Mouse (Mus musculus): ENCODE measurements around the gene Nmnat2.
A peak's percentile ranks its signal among the peaks of the same experiment; 100 is the strongest.

Gene Nmnat2

GRCm38 (mm10) chr1:153125287-153126275 lies 170.8 kb downstream of the Nmnat2 start:
- DNase-seq (ENCODE audit: low spot score): no peak

DNA sequence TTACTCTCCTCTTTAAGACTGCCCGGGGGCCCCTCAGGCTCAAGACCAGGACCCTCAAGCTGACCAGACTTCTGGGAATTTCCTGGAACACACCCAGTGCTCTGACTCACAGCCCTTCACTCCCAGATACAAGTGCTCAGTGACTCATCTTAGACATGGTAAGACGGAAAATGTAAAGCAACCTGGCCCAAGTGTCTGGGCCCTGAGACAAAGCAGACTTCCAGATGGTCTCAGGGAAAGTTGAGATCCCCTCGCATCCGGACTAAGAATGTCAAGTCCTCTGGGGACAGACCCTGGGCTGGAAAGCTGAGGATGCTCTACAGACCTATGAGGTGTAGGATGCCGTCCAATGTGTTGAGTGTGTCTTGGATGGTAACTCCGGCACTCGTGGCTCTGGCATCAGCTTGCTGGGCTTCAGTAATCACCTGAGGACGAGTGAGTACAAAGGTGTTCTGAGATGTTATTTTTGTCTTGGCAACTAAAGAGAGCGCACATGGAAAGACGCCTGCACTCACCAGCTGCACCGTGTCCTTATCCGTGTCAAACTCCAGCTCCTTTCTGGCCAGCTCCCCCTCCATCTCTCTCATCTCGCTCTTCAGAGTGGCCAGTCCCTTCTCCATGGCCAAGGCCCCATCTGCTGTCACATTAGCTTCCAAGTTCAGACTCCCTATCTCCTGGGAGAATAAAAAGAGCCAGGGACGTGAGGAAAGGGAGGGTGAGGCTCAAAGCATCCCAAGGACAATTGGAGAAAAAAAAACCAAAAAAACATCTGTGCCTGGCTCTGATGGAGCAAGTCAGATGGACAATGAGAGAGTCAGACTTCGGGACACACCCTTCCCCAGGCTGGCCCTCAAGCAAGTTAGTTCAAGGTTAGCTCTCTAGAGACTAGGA lies 171.9 kb downstream of the Nmnat2 start:
- DNase-seq (ENCODE audit: low spot score): no peak

- no peak for DNase-seq (ENCODE audit: low spot score)
These were observed 172.8 kb downstream of the Nmnat2 start for GRCm38 (mm10) chr1:153127622-153128021.

DNA sequence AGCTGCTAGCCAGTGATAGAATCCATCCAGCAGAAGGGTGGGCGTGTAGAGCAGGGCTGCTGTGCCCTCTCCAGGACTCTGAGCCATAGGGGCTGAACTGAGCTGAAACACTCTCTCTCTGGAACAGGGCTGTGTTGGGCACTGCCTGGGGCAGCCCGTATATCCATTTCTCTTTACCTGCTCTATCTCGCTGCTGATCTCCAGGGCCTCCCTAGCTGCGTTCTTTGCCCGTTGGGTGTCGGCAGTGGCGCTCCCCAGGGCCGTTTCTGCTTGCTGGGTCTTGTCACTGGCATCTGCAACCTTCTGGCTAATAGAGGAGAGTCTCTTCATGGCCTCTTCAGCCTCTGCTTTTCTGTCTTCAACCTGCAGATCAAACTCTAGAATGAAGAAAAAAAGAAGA lies 174.0 kb downstream of the Nmnat2 start:
- no peak for DNase-seq (ENCODE audit: low spot score)

- no peak for DNase-seq (ENCODE audit: low spot score)
These were observed 175.4 kb downstream of the Nmnat2 start for GRCm38 (mm10) chr1:153129992-153130713.

- DNase-seq (ENCODE audit: low spot score): no peak
These were observed 179.3 kb downstream of the Nmnat2 start for GRCm38 (mm10) chr1:153133865-153134781.

GRCm38 (mm10) chr1:153136647-153137046 lies 181.9 kb downstream of the Nmnat2 start:
- no peak for DNase-seq (ENCODE audit: low spot score)

- peak; percentile 22 for DNase-seq (ENCODE audit: low spot score)
These were observed 183.7 kb downstream of the Nmnat2 start for GRCm38 (mm10) chr1:153138486-153138885.

DNA sequence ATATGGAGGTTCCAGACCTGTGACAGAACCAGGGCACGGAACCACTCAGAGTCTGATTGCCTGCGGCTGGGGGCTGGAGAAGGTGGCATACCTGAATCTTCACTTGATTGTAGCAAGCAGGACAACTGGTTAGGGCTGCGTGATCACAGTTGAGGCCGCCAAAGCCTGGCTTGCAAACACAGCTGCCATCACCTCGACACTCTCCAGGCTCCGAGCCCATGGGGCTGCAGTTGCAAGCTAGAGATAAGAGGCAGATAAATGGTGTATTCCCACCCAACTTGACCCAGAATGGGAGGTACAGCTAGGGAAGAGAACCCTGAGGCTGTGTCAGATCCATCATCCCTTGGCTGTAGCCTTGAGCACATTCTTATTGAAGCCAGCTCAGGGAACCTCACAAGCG lies 184.8 kb downstream of the Nmnat2 start:
- no peak for DNase-seq (ENCODE audit: low spot score)

- no peak for DNase-seq (ENCODE audit: low spot score)
These were observed 185.5 kb downstream of the Nmnat2 start for GRCm38 (mm10) chr1:153140265-153140664.

- no peak for DNase-seq (ENCODE audit: low spot score)
These were observed 186.0 kb downstream of the Nmnat2 start for GRCm38 (mm10) chr1:153140747-153141228.

- DNase-seq (ENCODE audit: low spot score): no peak
These were observed 189.2 kb downstream of the Nmnat2 start for GRCm38 (mm10) chr1:153144021-153144420.

DNA sequence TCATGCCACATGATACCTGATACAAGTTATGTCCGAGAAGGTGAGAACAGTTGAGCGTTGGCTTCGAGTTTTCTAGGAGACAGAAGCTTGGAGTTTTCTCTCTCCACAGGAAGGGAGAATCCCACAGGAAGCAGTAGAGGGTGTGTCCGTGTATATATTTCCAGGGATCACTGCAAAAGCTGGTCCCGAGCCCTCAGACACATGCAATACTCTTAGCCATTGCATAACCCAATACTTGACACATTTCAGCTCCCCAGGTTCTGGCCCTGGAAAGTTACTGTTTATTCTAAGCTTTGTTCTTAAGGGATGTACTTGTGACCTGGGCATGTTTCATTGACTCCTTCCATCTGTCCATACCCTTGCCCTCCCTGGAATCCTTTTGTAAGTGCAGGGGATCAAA lies 191.0 kb downstream of the Nmnat2 start:
- no peak for DNase-seq (ENCODE audit: low spot score)

DNA sequence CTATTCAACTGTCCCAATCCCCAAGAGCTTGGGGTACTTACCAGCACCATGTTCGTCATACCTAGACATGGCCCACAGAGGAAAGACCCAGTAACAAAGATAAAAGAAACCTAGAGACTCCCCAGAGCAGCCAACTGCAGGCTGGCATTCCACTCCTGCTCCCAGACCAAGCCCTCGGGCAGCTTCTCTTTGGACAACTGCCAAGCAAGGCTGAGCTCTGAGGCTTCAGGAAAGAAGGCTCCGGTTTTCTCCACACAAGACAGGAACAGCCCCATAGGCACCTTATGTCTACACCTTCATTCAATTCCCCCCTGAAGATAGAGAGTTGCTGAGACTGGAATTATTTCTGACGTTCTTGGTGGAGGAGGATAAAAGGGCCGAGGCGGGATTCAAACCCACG lies 197.8 kb downstream of the Nmnat2 start:
- no peak for DNase-seq (ENCODE audit: low spot score)

DNA sequence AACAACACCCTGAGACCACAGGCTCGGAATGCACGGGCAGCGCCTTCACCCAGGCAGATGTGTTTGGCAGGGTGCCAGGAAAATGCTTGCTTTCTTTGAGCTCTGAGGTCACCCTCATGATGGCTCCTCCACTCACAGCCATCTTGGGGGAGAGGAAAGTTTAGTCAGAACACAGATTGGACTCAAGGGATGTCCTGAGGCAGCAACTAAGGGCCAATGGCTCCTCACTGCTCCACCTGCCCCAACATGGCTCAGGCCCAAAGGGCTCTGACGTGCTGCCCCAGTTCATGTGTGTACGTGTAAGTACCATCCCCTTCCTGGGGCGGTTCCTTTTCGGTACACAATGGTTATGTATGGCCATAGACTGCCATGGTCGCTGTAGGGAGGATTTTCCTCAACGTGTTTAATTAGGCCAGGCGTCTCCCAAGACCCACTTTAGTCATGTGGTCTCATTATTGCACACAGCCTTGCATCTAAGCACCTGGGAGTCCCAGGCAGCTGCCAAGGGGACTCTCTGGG lies 198.9 kb downstream of the Nmnat2 start:
- DNase-seq (ENCODE audit: low spot score): no peak

GRCm38 (mm10) chr1:153155364-153155763 lies 200.6 kb downstream of the Nmnat2 start:
- no peak for DNase-seq (ENCODE audit: low spot score)

DNA sequence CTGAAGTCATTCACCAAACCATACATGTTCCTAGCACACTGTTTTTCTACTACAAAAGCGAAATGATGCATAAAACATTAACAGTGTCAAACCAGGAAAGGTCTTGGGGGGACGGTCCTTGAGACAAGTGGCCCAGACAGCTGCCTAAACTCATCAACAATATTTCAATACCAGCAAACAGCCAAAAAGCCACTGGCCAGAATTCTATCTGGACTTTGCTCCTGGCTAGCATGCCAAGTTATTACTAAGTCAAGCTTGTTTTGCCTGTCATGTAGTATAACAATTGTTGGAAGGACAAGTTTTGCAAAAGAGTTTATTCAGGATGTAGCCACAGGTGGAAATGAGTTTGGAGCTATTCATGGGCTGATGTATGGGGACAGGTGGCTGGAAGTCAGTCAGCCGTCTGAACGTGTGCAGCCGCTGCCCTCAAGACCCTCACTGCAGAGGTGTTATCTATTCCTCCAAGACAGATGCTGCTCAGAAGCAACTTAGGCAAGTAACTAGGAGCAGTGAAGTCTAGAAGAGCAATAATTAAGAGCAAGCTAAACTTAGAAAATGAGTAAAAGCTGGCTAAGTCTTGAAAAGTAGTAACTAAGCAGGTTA lies 202.3 kb downstream of the Nmnat2 start:
- DNase-seq (ENCODE audit: low spot score): no peak

DNA sequence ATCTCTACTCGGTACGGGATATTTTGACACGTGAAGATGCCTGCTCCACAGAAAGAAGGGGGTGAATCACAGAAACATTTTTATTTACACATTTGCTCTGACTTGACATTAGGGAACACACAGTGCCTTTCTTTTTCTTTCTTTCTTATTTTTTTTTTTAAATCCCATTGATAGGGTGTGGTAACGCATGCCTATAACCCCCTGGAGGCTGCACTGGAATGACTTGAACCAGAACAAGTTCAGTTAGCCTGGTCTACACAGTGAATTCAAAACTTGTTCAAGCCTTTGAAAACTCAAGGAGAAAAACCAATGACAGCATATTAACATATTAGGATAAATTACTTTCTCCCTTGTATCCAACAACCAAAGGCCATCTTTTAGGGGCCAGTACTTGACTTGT lies 204.3 kb downstream of the Nmnat2 start:
- DNase-seq (ENCODE audit: low spot score): no peak

- DNase-seq (ENCODE audit: low spot score): no peak
These were observed 209.0 kb downstream of the Nmnat2 start for GRCm38 (mm10) chr1:153163831-153164230.

- no peak for DNase-seq (ENCODE audit: low spot score)
These were observed 213.5 kb downstream of the Nmnat2 start for GRCm38 (mm10) chr1:153168293-153168692.
